In genomic region chr4:109504885-109505284, GRCm38 (mm10) we compare ENCODE assay signal across 9 mouse cellular contexts. TPM values are rescaled to one million over a fixed set of nuclear protein-coding genes. Genes with fewer than 3 reads are reported as not detected.
A peak's percentile ranks its signal among the peaks of the same experiment; 100 is the strongest.
DNase-seq lines count a peak whose midpoint lies in the region; ATAC-seq lines count a peak whose summit lies in the region.
"Had no signal": no experiment of that assay in that cellular context is flagged by ENCODE, and none has a peak within 500 bp of the region (broad histone marks: within the 10 kb centered on the region; RNA-seq: fewer than 3 reads in every experiment).

No protein-coding gene starts in this region.

- H3K4me2 ChIP-seq in heart, embryonic 12.5 days = no peak overlapping the region
- H3K4me2 ChIP-seq: neural tube, embryonic 13.5 days had no signal

- no peaks in the 10 kb centered on the region for H3K4me1 ChIP-seq in heart, embryonic 12.5 days (replicated peaks)
- H3K4me1 ChIP-seq: neural tube, embryonic 13.5 days had no signal

- no peaks in the 10 kb centered on the region for H3K36me3 ChIP-seq in heart, embryonic 12.5 days
- H3K36me3 ChIP-seq: neural tube, embryonic 13.5 days had no signal

- no peaks in the 10 kb centered on the region for H3K27me3 ChIP-seq in heart, embryonic 12.5 days (replicated peaks)
- H3K27me3 ChIP-seq: neural tube, embryonic 13.5 days had no signal

- peak; percentile 70 to 80 for DNase-seq in heart, adult 18-20 months
- DNase-seq in MN1 (ENCODE audit: low spot score) = peak; percentile 43
- DNase-seq in cerebellum, postnatal 25 days = peak; percentile 43 to 68
- DNase-seq in layer of hippocampus, adult 9-11 months = peak; percentile 44
- peak; percentile 83 for DNase-seq in lung, postnatal 10 days
- peak; percentile 5 for DNase-seq in right cerebral cortex, postnatal 4 days

- 5% methylated on average over 5 of the region's 5 CpGs for WGBS in heart, embryonic 12.5 days

- ATAC-seq in heart, embryonic 12.5 days (ENCODE audit: insufficient number of reproducible peaks, low FRiP score) = no peak
- ATAC-seq in granulocyte monocyte progenitor cell, adult 5-6 weeks (replicated peaks; ENCODE audit: poor library complexity, severe bottlenecking) = peak; percentile 98

- no peak overlapping the region for H3K4me3 ChIP-seq in heart, embryonic 12.5 days
- H3K4me3 ChIP-seq: neural tube, embryonic 13.5 days had no signal

- no peak overlapping the region for H3K9ac ChIP-seq in heart, embryonic 12.5 days
- H3K9ac ChIP-seq: neural tube, embryonic 13.5 days had no signal

- no peaks in the 10 kb centered on the region for H3K9me3 ChIP-seq in heart, embryonic 12.5 days (replicated peaks)
- H3K9me3 ChIP-seq: neural tube, embryonic 13.5 days had no signal

- H3K27ac ChIP-seq in heart, embryonic 12.5 days (ENCODE audit: poor library complexity, severe bottlenecking) = no peak overlapping the region
- H3K27ac ChIP-seq: neural tube, embryonic 13.5 days had no signal

RNA-seq across cellular contexts. Expression of gene Rnf11, which starts 20.4 kb away (rescaled TPM):
- 100 to 1,000 TPM in 1 of 2 experiments, 10 to 100 TPM in 1; 94.8 to 102 TPM for total RNA-seq in heart, adult 18-20 months (2021)
- 62.2 and 63.9 TPM in 2 replicates for polyA plus RNA-seq in heart, embryonic 12.5 days (2016; fragmentation: Nextera tagmentation; extraction: Ambion mirVana)
- total RNA-seq in granulocyte monocyte progenitor cell, adult 5-6 weeks (2014; fragmentation: Nextera tagmentation) = 8.5 and 11.5 TPM in 2 replicates
- total RNA-seq in granulocyte monocyte progenitor cell, adult 5-6 weeks (2017) = 14.3 and 20.2 TPM in 2 replicates

RNA-seq across cellular contexts. Expression of gene 4930522H14Rik, which starts 26.2 kb away (rescaled TPM):
- not detected for total RNA-seq in heart, adult 18-20 months (2021)
- polyA plus RNA-seq in heart, embryonic 12.5 days (2016; fragmentation: Nextera tagmentation; extraction: Ambion mirVana) = not detected in 2 replicates
- not detected in 2 replicates for total RNA-seq in granulocyte monocyte progenitor cell, adult 5-6 weeks (2014; fragmentation: Nextera tagmentation)
- total RNA-seq in granulocyte monocyte progenitor cell, adult 5-6 weeks (2017) = not detected in 2 replicates
- polyA plus RNA-seq: neural tube, embryonic 13.5 days had no signal

Comparison
In these comparisons a context has a peak if more than half of its experiments do, and no peak if none do; other contexts are left out.
1. DNase-seq: peak in every context shown above with its lines; median percentile 83 in lung, postnatal 10 days; 75 in heart, adult 18-20 months; 56 in cerebellum, postnatal 25 days; 44 in layer of hippocampus, adult 9-11 months; 43 in MN1; 5 in right cerebral cortex, postnatal 4 days.
2. RNA of gene Rnf11, which starts 20.4 kb away (total RNA-seq): 94.8 to 102 TPM in heart, adult 18-20 months; 8.5 to 20.2 TPM in granulocyte monocyte progenitor cell, adult 5-6 weeks; every median in the first group is over 4 times any median in the second.